Mouse (Mus musculus) retina, adult 2 months (tissue): Measurements from ENCODE around the gene Syngr2.
A peak's percentile ranks its signal among the peaks of the same experiment; 100 is the strongest.
"Not testable (repeated sequence)": the region's sequence is repeated elsewhere in the genome, so short reads cannot be mapped to it uniquely, and the experiment has no call there.

Source experiments
- DNase-seq: peaks from one replicate; pipeline ENCODE4 v3.0.0-alpha.2; 2012; ENCODE audit warnings: low read depth, low spot score

Syngr2 gene

GRCm38 (mm10) chr11:117832086-117832969 is 22.9 kb downstream of the Syngr2 start:
- DNase-seq: no peak

DNA sequence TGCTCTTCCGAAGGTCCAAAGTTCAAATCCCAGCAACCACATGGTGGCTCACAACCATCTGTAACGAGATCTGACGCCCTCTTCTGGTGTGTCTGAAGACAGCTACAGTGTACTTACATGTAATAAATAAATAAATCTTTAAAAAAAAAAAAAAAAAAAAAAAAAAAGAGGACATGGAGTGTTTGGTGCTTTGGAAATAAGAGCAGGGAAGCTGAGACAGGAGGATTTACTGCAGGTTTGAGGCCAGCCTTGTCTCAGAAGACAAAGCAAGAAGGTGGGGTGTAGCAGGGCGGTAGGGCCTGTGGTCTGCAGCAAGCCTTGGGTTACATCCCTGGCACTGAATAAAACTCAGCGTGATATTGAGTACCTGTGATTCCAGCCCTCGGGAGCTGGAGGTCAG is 24.0 kb downstream of the Syngr2 start:
- not testable (repeated sequence) for DNase-seq

DNA sequence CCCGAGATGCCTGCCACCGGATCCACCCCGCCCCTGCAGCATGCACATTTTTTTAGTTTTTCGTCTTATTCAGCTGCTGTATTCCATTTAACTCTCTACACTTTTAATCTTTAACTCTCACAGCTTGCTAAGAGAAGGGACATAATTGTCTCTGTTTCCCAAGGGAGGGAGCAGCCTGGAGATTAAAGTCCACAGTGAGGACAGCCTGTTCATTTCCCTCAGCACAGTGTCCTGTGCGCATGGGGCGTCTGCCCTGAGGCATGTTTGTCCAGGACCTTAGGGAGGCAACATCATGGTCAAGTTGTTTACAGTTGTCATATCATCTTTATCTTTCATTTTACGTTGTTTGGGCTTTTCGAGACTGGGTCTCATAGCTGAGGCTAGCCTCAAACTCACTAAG is 24.6 kb downstream of the Syngr2 start:
- DNase-seq: no peak

DNA sequence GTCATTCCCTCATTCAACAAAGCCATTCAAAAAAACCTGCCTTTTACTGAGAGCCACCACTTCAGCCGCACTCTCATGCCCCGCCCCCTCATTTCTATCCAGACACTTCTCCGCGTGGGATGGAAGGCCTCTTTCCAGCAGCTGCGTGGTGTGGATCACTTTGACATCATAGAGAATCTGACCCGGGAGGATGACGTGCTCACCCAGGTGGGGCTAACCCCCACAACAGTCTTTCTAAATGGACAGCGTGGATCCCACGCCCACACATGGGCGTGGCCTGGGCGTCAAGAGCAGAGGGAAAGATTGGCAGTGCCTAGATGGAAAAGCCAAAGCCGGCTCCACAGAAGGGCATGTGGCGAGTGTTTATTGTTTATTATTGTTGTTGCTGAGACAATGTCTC is 26.8 kb downstream of the Syngr2 start:
- no peak for DNase-seq

DNA sequence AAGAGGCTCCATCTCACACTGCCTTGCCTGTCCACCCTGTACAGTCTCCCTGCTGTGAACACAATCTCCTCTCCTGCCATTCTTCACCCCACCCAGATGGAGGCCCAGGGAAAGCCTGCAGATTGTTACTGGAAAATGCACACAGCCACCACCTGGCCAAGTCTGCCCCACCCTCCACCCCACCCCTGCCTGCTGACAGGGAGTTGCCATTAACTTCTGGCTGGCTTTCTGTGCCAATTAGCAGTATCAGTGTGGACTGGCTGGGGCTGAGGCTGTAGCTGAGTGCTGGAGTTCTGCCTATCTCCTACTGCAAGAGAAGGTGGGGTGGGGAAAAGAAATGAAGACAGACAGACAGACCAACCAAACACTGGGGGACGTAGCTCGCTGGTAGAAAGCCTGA is 29.1 kb downstream of the Syngr2 start:
- no peak for DNase-seq

- DNase-seq: no peak
Measured at GRCm38 (mm10) chr11:117839021-117839420, 29.6 kb downstream of the Syngr2 start.

DNA sequence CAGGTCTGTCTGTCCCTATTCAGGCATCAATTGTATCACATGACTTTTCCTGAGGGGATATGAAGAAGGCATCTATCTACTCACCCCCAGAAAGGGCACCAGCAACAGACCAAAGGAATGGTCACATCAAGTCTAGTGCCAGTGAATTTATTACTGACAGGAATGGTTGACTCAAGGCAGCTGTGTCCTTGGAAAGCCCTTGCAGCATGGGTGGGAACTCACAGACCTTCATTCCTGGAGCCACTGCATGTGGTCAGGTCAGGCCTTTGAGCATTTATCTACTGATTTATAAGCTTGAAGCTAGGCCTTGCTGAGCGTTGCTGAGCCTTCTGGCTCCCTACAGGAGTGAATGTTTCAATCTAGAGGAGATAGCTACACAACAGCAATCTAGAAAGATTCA is 31.4 kb downstream of the Syngr2 start:
- no peak for DNase-seq

DNA sequence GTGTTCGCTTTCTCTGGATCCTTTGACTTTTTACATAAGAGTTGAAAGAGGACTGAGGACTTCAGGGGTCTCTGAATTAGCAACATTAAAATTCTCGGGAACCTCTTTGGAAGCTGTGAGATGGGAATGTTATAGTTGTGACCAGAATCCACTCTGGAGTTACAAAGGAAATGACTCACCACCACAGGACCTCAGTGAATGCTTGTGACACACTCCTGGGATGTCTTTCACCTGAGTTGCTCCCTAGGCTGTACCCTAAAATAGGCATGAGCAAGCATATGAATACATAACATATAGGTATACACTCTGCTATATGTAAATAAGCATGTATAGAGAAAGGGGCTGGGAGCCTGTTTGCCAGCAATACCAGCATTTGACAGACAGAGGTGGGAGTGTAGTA is 34.0 kb downstream of the Syngr2 start:
- DNase-seq: no peak

GRCm38 (mm10) chr11:117844997-117845396 is 35.5 kb downstream of the Syngr2 start:
- DNase-seq: no peak

- no peak for DNase-seq
Measured at GRCm38 (mm10) chr11:117845651-117846050, 36.2 kb downstream of the Syngr2 start.

GRCm38 (mm10) chr11:117846640-117847039 is 37.2 kb downstream of the Syngr2 start:
- no peak for DNase-seq

- DNase-seq: no peak
Measured at GRCm38 (mm10) chr11:117847593-117848215, 38.2 kb downstream of the Syngr2 start.

GRCm38 (mm10) chr11:117848271-117848984 is 39.0 kb downstream of the Syngr2 start:
- no peak for DNase-seq

DNA sequence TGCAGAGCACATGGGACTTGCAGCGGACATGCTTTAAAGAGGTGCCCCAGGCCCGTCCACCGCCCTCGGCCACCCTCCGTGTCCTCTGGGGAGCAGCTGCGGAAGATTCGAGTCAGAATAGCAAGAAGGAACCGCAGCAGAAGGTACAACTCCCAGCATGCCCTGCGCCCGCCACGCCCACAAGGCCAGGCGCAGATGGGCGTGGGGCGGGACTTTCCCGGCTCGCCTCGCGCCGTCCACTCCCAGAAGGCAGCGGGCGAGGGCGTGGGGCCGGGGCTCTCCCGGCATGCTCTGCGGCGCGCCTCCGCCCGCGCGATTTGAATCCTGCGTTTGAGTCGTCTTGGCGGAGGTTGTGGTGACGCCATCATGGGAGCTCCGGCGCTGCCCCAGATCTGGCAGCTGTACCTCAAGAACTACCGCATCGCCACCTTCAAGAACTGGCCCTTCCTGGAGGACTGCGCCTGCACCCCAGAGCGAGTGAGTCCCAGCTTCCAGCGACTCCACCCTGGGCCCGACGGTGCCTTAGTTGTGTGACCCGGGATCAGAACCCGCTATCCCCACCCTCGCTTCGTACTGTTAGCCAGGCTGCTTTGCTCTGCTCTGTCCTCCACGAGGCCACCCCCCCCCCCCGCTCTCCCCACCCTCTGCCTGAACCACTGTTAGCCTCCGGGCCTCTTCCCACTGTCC is 39.7 kb downstream of the Syngr2 start, which contains the start of gene Birc5:
Gene Birc5, plus strand, starts transcription at position 267 of the 687 bp plus-strand sequence.
- DNase-seq: peak; percentile 81

DNA sequence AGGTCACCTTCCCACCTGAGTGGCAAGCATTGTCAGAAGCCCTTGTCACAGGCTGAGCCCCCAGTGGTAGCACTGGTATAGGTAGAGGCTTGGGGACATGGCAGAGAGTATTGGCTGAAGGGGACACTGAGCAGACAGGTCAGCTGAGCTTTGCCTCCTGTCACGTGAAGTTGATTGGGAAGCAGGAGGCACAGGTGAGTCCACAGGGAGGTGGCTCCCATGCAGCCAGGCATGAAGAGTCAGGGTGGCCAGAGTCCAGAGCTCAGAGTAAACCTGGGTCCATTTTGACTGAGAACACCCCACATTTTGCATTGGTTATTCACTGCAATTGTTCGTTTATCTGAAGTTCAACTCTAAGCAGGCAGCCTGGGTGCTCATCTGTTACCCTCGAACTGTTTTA is 43.4 kb downstream of the Syngr2 start:
- DNase-seq: no peak

GRCm38 (mm10) chr11:117854241-117854640 is 44.8 kb downstream of the Syngr2 start:
- no peak for DNase-seq

- no peak for DNase-seq
Measured at GRCm38 (mm10) chr11:117855360-117855759, 45.9 kb downstream of the Syngr2 start.

- DNase-seq: no peak
Measured at GRCm38 (mm10) chr11:117855975-117856374, 46.5 kb downstream of the Syngr2 start.

- no peak for DNase-seq
Measured at GRCm38 (mm10) chr11:117857462-117857861, 48.0 kb downstream of the Syngr2 start.

- no peak for DNase-seq
Measured at GRCm38 (mm10) chr11:117858392-117858791, 48.9 kb downstream of the Syngr2 start.

DNA sequence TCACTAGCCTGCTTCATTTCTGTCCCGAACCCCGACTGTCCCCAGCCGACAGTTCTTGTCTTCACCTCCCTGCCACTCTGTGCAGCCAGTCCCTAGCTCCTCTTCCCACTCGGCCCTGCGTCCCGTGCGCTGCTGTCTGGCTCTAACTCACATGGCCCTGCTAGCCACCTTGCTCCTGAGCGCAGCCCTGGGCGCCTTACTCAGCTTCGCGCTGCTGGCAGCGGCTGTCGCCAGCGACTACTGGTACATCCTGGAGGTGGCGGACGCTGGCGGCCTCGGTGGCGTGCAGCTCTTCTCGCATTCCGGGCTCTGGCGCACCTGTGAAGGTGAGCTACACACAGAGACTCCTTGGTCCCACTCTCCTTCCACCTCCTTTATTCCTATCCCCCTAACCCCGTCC is 51.1 kb downstream of the Syngr2 start, which contains the start of gene Tmem235:
Gene Tmem235, plus strand, starts transcription at position 152 of the 400 bp plus-strand sequence.
- DNase-seq: no peak
